Mouse (Mus musculus) cerebellum, adult 9-11 months (tissue): ENCODE results near the gene Akap10.

Experiments used
- DNase-seq: peaks from one replicate; pipeline ENCODE4 v3.0.0; 2022

The Akap10 gene

DNA sequence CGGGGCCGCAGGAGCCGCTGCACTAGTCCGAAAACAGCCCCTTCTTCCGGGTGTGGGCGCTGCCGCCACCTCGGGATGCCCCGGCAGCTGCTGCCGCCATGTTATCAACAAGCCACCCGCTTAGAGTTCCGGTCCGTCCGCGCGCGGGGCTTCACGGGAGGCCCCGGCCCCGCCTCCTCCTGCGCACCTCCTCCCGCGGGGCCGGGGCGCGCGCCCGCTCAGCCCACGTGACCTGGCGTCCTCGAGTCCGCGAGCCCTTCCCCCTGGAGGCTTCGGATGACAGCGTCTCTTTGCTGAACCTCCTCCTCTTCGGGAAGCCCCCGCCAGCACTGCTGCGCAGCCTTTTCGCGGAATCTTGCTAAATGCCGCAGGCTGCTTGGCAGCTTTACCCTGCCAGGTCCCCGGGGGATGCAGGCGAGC, at the start of gene Akap10:
Gene Akap10, minus strand, starts transcription at position 155 of the 420 bp plus-strand sequence.
- peak; percentile 96 for DNase-seq

DNA sequence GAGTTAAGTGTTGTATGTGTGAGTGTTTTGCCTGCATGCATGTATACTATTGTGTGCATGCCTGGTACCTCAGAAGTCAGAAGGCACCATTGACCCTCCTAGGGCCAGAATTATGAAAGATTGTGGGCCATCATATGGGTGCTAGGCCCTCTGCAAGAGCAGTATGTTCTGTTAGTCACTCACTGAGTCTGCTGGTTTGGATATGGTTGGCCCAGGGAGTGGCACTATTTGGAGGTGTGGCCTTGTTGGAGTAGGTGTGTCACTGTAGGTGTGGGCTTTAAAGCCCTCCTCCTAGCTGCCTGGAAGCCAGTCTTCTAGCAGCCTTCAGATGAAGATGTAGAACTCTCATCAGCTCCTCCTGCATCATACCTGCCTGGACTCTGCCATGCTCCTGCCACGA, 45.7 kb upstream of the Akap10 start:
- no peak for DNase-seq

DNA sequence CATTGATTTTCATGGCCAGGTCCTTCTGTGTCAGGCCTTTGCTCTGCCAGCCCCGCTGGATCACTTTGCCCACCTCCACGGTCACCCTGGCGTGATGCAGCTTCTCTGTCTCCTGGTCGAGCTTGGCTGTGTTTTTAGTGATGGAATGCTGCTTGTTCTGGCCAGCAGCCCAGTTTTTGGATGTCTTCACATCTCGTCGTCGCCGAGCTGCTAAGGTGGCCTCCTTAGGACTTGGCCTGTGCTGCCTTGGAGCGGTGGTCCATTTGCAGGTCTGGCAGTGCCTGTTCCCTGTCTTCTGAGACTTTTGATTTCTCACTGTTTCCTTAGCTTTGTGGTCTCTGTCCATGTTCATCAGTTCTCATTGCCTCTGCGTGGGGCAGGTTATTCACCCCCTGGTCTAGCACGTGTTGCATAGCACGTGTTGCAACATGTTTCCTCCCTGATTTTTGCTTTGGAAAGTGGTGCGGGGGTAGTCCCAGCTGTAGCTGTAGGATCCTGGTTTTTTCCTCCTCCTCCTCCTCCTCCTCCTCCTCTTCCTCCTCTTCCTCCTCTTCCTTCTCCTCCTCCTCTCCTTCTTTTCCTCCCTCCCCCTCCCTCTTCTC, 44.2 kb upstream of the Akap10 start:
- peak; percentile 60 for DNase-seq

DNA sequence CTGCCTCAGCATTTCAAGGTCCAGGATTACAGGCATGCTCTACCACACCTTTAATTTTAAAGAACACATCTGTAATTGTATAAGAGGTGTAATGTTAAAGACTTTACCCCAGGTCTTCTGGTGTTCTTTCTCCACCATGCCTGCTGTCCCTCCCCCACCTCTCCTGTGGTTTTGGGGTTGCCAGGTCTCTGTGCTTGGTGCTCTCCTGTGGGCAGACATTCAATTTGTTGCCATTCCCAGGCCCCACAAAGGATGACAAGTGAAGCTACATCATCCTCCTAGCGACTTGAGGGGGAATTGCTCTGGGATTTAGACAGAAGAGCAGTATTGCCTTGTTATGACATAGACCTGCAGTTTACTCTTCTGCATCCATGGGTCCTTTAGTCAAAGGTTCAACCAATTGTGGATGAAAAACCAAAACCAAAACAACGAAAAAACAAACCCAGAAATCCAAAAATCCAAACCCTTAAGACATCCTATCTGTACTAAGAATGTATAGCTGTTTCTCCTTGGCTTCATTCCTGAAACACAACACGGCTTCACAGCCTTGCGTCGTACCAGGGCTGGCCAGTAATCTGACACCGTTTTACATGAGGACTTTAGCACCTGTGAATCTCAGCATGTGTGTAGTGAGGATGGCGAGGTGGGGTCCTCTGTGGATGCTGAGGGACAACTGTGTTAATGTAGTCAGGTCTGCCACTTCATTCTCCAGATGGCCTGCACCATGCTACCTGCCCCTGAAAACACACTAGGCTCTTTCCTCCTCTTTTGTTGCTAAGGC, 41.6 kb upstream of the Akap10 start:
- peak; percentile 56 for DNase-seq

DNA sequence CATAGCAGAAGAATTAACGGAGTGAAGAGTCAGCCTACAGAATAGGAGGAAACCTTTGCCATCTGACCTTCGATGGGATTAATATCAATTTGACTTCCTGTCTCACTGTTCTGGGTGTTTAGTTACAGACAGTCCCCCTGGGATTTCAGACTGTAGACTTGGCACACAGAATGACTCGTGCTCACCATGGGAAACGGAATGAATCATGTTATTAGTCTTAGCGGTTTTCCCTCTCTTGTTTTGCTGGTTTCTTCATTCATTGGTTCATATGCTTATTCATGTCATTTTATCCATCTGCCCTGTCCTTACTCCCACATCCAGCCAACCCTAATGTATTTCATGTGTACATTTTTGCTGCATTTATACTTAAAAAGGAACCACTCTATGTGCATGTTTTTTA, 40.8 kb upstream of the Akap10 start:
- peak; percentile 17 for DNase-seq

DNA sequence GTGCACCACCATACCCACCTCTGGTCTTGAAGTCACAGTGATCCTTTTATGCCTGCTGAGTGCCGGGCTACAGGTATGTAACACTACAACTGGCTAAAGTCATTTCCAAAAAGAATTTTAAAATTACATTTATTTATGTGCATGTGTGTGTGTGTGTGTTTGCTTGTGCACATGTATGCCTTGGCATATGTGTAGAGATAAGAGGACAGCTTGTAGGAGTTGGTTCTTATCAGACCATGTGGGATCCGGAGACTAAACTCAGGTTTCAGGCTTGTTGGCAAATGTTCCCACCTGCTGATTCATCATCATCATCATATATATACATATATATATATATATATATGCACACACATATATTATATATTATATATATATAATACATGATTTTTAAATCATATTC, 38.8 kb upstream of the Akap10 start:
- no peak for DNase-seq

DNA sequence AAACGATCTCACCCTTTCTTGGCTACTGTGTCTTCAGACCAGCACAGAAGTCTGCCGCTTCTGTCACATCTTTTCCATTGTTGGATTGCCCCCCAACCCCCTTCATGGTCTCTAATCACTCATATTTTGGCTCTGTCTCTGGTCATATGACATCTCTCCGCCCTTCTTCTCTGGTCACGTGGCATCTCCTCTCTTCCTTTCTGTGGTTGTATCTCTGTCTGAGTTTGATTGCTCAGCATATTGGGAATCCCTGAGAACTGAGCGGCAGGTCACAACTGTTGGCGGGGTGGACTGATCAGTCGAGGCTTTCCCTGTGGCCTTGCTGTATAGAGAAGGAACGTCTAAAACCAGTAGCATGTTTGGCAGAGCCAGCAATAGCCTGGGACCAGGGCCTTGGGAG, 37.0 kb upstream of the Akap10 start:
- peak; percentile 5 for DNase-seq

DNA sequence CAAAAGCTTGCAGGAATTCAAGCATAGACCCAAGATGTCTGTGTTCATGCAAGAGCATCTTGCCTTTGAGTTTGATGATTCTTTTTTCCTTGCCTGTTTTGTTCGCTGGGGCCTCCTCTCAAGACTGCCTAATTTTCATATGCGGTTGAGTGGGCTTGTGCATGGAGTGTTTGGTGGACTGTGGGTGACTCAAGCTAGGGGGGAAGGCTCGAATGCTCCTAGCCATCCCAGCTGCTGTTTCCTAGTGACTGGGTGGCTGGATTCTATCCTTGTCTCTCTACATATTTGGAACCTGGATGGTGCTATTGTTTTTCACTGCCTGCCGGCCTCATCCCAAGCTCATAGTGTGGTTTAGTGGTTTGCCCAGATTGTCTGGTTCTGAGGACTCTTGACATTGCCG, 34.6 kb upstream of the Akap10 start:
- no peak for DNase-seq

DNA sequence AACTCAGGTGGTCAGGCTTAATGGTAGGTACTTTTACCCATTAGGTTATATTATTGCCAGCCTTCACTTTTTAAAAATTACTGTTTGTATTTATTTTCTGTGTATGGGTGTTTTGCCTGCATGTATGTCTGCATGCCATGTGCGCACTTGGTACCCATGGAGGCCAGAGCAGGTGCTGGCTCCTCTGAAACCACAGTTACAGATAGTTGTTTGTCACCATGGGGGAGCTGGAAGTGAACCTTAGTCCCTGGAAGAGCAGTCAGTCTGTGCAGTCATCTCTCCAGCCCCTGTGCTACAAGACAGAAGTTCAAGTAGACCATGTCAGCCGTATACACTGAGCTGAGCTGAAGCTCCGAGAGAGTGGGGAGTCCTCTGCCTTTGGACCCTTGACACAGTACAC, 33.1 kb upstream of the Akap10 start:
- peak; percentile 46 for DNase-seq

DNA sequence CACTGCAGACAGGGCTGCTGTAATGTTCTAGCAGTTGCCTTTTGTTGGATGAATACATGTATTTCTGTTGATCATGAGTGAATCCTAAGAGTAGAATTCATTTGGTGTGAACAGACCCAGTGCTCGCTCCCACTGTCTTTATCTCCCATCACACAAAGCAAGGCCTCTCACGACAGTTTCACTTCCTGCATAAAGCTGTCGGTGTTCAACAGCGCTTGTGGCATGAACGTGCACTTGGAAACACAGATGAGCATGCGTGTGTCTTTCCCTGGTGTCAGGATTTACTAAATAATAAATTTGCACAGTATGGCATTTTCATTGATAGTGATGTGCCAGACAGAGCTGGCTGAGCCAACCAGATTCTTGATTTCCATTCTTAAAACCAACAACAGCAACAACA, 32.6 kb upstream of the Akap10 start:
- DNase-seq = peak; percentile 12

DNA sequence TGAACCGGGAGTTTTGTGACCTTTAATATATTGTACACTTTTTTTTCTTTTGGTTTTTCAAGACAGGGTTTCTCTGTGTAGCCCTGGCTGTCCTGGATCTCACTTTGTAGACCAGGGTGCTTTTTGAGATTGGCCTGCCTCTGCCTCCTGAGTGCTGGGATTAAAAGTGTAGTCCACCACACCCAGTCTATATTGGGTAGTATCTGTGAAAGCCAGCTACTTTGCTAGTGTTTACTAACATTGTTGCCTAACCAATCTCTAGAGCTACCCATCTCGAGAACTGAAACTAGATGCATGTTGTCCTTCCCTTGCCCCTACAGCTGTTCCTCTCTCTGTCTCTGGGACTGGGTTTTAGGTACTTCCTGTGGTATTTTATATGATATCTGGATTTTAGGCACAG, 30.0 kb upstream of the Akap10 start:
- no peak for DNase-seq

DNA sequence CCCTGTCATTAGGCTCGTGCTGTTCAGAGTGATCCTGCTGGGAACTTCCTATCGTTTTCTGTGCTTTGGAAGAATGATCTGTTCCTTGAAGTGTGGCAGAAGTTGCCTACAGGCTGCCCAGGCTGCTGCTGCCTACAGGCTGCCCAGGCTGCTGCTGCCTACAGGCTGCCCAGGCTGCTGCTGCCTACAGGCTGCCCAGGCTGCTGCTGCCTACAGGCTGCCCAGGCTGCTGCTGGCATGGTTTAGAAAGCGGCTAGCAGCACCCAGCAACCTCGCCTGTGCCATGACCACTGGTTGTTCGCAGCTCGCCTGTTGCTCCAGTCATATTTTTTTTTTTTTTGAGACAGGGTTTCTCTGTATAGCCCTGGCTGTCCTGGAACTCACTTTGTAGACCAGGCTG, 28.7 kb upstream of the Akap10 start:
- DNase-seq = peak; percentile 64

DNA sequence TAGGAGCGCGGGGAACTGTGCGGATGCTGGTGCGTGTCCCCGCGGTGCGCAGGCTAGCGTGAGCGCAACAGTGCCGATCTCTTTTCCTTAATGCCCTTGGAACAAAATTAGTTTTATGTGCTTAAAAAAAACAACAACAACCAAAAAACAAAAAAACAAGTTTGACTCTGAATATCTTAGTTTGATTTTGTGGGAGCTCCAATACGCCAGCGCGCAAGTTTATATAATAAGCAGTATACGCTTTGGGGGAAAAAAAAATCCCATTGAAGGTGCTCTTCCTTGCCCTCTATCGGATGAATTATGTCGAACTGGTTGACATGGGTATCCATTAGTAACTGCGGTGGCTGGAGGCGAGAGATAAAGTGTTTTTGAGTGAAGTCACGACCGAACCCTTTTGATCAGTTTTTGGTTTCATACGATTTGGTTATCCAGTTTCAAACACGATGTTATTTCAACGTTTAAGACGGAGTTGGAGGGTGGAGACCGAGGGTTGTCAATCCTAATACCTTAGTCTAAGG, 27.3 kb upstream of the Akap10 start:
- DNase-seq = peak; percentile 65

DNA sequence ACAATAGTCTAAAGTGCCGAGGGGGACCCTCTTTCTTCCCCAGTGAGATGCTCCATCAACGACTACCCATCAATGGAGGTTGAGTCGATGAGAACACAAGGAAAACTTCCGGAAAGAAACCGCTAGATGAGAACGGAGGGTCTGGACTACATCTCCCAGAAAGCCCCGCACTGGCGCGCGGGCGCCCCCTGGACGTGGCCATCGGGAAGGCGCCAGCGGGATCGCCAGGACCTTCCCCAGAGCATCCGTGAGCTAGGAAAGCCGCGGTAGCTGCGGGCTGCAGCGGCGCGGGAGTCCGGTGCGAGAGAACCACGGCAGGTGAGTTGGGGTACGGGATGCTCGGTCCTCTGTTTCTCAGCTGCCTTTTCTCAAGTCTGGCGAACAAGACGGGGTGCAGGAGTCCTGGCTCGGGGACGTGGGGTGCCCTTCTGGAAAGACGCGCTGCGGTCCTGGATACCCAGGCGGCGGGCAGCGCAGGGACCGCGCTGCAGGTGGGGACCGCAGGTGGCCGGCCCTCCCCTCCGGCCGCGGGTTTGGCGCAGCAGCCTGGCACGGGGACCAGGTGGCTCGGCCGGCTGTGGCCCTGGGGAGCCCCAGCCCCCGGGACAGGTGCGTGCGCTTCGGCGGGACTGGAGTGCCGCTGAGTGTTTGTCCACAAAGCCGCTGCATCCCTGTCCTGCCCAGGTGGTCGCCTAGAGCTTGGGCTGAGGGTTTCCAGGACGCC, 26.7 kb upstream of the Akap10 start, which contains the start of gene Specc1:
Gene Specc1, plus strand, starts transcription at position 192 of the 724 bp plus-strand sequence.
- peak; percentile 94 for DNase-seq

DNA sequence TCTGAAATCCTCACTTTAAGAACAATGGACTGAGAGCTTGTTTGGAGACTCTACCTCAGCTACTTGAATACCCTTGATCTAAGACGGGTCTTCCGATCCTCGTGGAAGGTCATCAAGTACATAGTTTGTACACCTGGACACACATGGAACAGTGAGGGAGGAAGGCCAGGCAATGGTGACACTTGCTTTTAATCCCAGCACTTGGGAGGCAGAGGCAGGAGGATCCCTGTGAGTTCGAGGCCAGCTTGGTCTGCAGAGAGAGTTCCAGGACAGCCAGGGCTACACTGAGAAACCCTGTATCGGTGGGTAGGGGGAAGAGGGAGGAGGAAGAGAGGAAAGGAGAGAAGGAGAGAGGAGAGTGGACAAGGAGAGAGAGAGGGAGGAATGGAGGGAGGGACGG, 25.9 kb upstream of the Akap10 start:
- DNase-seq = peak; percentile 60

DNA sequence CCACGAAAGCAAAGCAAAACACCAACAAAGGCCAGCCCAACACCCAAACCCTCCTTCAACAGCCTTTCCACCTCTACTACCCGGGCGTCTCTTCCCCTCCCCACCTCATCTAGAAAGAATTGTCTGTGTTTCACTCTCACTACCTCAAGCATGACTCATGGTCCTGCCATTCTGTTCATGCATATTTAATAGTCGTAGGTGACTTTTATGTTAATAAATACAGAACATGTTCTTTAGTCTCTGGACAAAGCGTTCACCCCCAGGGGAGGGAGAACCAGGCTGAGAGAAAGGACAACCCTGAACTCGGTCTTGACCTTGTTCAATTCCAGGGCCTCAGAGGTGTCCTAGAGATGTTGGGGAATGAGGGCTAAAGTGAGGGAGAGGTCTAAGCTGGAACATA, 25.1 kb upstream of the Akap10 start:
- peak; percentile 32 for DNase-seq

DNA sequence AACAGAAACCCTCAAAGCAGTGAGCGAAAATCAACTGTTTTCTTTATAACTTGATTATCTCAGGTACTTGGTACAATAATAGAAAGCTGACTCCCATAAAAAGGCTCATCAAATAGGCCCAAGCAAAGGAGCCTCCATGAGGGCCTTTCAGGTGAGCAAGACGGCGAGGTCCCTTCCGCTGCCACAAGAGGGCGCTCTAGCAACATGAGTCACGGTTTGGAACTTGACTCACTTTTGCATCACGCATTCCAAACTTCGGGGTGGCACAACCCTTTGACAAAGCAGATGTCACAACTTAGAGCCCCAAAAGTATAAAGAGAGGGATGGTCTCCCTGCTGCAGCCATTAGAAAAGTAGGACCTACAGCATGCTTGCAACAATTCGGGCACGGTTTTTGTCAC, 20.6 kb upstream of the Akap10 start:
- peak; percentile 82 for DNase-seq

DNA sequence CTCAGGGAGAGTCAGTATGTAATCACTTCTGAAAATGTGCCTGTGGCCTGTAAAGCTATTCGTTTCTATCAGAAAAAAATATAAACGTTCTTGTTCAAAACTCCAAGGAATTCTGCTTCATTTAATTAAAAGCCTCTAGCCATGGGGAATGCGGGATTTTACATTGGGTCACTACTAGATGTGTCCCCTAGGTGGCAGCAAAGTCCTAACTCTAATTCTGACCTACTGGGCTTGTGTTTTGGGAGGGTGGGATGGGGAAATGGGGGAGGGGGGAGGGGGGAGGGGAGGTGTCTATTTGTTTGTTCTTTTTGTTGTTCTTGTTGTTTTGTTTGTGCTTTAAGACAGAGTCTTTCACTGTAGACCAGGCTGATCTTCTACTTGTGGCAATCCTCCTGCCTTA, 19.3 kb upstream of the Akap10 start:
- DNase-seq = peak; percentile 60

DNA sequence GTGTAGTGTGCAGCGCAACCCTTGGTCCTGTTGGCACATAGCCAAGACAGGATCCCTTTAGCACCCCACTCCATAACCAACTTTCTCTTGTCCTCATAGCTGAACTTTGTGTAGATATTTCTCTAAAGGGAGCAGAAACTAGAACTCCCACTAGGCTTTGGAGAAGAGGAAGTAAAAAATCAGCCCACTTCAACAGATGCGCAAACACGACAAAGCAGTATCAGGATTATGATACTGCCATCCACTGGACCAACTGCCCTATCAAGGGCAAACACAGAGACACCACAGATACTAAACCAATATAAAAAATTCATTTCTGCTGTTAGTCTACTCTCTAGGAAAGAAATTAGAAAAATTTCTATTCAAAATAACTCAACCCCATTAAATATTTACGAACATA, 16.6 kb upstream of the Akap10 start:
- no peak for DNase-seq

DNA sequence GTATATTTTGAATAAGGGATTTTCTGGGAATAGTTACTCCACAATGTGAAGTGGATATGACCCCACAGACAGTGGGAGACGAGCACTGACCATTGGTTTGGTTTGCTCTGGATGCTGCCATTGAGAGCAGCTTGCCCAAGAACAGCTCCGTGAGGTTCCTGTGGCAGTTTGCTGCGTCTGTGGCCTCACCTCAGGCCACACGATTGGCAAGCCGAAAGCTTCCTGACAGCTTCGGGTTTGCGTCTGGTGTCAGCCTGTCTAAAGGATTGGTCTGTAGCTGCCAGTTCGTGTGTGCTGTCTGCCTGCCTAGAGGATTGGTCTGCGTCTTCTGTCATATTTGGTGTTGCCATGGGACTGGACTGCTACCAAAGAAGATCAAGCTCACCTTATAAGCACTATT, 14.4 kb upstream of the Akap10 start:
- no peak for DNase-seq

DNA sequence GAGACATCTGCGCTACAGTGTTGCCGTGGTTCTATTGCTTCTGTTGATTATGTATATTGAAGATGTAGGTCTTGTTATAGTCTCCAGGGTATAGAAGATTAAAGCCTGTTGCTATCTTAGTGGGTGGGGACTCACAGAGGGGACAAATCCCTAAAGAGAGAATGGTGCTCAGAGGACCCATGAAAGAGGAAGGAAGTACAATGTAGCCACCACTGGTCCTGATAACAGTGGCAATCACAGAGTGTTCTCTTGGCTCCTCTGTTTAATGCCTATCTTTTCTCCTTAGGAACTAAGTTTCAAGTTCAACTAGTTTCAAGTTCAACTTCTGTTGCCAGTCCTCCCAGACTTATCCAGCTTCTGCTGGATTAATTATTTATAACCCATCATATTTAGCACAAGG, 12.9 kb upstream of the Akap10 start:
- no peak for DNase-seq

DNA sequence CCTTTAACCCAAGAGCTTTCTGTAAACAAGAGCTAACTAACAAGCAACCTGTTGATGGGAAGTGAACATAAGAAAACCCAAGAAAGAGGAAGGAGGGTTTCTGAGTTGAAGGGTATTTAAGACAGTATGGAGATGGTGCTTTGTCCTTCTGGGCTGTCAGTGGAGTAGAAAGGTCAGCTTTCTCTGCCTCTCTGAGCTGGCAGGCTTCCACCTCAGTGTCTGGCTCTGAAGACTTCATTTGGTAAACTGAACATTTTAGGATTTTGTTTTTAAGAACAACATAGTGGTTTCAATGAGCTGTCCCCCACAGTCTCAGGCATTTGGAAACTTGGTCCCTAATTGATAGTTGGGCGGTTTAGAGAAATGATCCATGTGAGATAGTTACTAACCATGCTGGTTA, 7.7 kb upstream of the Akap10 start:
- no peak for DNase-seq

DNA sequence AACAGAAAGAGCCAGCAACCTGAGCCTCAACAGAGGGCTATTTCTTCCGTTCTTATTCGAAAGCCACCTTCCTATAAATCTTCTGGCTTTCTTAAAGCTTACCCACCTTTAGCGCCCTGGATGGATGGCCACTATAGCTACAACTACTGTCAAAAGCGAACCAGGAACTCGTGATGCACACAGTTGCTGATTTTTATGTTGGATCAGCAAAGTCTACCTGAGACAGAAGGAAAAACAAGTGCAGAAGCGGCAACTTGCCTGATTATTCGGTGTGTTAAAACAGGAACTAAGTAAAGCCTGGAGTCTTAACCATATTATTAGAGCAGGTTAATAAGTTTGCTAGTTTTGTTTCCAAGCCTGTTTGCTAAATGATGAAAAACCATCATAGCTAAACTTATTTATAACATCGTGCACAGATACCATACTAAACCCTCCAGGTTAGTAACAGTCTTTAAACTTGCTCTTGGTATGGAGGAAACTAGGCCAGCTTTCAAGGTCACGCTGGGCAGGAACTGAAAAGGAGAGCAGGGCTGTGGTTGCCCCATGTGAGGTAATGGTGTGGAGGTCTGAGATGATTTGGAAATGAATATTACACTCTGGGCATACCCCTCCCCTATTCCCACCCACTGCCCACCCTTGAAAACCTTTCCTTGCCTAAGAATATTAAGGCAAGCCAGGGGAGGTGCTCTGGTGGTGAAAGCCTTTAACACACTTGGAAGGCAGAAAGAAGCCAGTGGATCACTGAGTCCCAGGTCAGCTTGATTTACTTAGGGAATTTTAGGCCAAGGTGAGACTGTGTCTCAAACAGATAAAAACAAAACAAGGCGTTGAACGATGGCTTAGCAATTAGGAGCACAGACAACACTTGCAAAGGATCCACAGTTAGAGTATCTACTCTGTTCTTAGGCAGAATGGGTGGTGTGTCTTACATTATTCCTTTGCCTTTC, 861 bp upstream of the Akap10 start:
- no peak for DNase-seq
